Mouse (Mus musculus) layer of hippocampus, adult 8-10 months (tissue): ENCODE results near the gene Lrrc28. TPM values are rescaled to one million over a fixed set of nuclear protein-coding genes. Genes with fewer than 3 reads are reported as not detected.
A peak's percentile ranks its signal among the peaks of the same experiment; 100 is the strongest.

Source experiments
- DNase-seq, 2 experiments: peaks; one replicate each; pipeline ENCODE4 v3.0.0; 2022; ENCODE audit warnings: low spot score in 2 of 2
- total RNA-seq, 4 experiments: library from RNA; stranded (reverse); gene quantifications; 2 replicates each; pipeline ENCODE4 v1.2.4; 2022

Gene Lrrc28
- total RNA-seq, 4 experiments from 2014 or later: 26.5 to 45.6 (median 42.1) TPM

GRCm38 (mm10) chr7:67596322-67596721, 48.7 kb downstream of the Lrrc28 start:
- DNase-seq: no peak

GRCm38 (mm10) chr7:67593902-67594301, 51.2 kb downstream of the Lrrc28 start:
- DNase-seq: no peak

GRCm38 (mm10) chr7:67592670-67593069, 52.4 kb downstream of the Lrrc28 start:
- DNase-seq: no peak

DNA sequence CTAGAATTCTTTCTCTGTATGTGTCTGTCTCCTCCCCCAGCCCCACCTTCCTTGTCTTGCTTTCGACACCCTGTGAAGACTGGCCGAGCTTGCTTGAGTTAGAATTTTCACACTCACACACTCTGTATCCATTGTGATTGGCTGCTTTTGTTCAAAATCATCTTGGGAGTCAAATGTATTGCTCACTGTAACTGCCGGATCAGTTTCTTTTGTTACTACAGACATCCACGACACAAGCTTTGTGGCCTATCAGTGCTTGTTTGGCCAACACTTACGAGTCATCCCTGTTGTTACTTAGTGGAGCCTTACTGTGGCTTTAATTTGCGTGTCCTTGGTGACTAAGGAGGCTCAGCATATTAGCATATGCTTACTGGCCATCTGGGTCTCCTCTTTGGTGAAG, 56.3 kb downstream of the Lrrc28 start:
- no peak for DNase-seq

- DNase-seq: no peak
Observed at GRCm38 (mm10) chr7:67586479-67586878, 58.6 kb downstream of the Lrrc28 start.

DNA sequence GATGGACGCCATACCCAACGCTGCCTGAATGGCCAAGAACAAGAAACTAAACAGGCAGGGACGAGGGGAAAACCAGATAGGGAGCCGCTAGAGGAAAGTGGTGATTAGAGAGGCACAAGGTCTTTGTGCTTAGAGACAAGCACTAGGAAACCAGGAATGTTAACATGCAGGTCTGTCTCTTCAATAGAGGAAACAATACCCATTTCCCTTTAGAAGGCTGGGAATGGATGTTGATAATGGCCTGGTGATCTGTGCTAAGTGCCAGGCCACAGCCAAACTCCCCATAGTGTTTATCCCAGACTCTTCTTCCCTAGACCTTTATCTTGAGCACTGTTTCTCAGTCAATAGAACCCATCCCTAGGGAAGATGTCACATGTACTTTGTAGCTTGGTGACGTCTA, 61.2 kb downstream of the Lrrc28 start:
- DNase-seq: no peak

DNA sequence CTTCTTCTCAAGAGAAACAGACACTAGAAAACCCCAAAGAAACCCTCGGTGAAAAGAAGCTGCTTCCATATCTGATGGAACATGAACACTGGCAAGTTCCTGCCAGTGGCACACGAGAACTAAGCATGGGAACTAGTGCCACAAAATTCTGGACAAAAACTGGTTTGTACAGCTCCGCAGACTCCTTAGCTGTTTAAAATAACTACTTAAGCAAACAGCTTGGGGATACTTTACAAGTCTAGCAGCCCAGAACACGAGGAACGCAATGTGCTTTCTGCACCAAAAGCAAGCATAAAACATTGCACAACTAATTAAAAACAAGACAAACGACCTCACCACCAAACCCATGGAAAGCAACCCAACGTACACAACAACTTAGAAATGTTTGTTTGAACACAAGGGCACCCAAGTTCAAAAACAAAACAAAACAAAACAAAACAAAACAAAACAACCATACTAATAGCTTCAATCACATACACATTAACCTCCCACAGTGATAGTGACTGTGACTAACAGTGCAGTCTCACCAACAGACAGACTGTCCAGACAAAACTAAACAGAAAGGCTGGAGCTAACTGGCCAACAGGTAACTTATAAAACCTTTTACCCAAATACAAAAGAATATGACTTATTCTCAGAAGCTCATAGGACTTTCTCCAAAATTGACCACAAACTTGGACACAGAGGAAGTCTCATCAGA, 66.1 kb downstream of the Lrrc28 start:
- no peak for DNase-seq

DNA sequence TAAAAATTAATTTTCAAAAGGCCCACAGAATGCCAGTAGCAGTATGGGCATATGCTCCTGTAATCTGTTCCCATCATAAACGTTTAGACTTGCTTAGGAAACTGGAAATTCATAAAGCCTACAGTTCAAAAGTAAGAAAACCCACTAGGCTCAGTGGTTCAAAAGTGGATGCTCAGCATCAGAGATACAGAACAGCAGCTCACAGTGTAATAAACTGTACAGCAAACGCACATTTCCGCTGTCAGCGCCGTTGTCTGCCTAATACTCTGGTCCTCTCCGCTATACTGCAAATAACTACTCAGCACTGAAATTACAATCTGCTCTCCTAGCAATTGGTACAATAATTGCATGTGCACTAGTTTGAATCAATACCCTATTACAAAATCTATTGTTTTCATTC, 67.0 kb downstream of the Lrrc28 start:
- DNase-seq: no peak

- no peak for DNase-seq
Observed at GRCm38 (mm10) chr7:67566510-67567237, 78.4 kb downstream of the Lrrc28 start.

GRCm38 (mm10) chr7:67565132-67565531, 79.9 kb downstream of the Lrrc28 start:
- no peak for DNase-seq

- DNase-seq: no peak
Observed at GRCm38 (mm10) chr7:67562176-67562575, 82.9 kb downstream of the Lrrc28 start.

GRCm38 (mm10) chr7:67559486-67559885, 85.6 kb downstream of the Lrrc28 start:
- DNase-seq: no peak

GRCm38 (mm10) chr7:67558230-67558629, 86.8 kb downstream of the Lrrc28 start:
- DNase-seq: no peak

DNA sequence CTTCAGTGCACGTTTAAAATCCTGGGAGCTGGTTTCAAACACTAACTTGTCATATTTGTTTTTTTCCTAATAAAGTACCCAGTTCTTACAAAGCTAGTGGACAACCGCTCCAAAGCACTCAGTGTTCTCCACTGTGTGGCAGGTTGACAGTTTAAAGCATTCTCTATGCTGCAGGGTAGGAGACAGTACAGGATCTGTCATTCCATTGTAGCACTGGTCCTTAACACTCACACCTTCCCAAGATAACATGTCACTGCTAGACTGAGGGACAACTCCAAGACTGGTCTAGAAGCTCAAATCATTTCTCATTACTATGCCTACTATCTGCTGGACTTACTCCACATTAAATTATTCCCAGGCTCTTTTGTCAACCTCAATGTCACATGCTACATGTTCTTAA, 90.2 kb downstream of the Lrrc28 start:
- DNase-seq: no peak

GRCm38 (mm10) chr7:67551242-67551641, 93.8 kb downstream of the Lrrc28 start:
- no peak for DNase-seq

DNA sequence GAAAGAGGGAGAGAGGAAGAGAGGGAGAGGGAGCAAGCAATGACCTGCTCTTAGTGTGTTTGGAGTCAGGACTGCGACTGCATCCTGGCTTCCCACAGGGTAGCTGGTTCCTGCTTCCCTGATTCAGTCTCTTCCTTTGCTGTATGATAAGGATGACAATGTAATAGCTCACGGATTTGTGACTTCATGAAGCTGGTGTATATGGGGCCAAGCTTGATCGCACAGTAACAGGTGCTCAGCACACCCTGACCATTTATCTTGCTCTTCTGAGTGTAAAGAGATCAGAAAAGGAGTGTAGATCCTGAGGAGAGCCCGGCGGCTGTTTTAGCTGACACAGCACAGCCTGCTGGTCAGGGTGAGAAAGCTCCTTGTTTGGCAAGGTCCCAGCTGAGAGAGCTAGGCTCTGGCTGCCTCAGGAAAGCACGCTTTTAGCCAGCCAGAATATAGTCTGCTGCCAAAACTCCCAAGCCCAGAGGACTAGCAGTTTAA, 96.0 kb downstream of the Lrrc28 start:
- DNase-seq: peak; percentile 83 to 84

GRCm38 (mm10) chr7:67548599-67549041, 96.4 kb downstream of the Lrrc28 start:
- no peak for DNase-seq

- DNase-seq: no peak
Observed at GRCm38 (mm10) chr7:67546282-67546681, 98.8 kb downstream of the Lrrc28 start.

- no peak for DNase-seq
Observed at GRCm38 (mm10) chr7:67544586-67544985, 100.5 kb downstream of the Lrrc28 start.

- DNase-seq: no peak
Observed at GRCm38 (mm10) chr7:67543641-67544040, 101.4 kb downstream of the Lrrc28 start.

DNA sequence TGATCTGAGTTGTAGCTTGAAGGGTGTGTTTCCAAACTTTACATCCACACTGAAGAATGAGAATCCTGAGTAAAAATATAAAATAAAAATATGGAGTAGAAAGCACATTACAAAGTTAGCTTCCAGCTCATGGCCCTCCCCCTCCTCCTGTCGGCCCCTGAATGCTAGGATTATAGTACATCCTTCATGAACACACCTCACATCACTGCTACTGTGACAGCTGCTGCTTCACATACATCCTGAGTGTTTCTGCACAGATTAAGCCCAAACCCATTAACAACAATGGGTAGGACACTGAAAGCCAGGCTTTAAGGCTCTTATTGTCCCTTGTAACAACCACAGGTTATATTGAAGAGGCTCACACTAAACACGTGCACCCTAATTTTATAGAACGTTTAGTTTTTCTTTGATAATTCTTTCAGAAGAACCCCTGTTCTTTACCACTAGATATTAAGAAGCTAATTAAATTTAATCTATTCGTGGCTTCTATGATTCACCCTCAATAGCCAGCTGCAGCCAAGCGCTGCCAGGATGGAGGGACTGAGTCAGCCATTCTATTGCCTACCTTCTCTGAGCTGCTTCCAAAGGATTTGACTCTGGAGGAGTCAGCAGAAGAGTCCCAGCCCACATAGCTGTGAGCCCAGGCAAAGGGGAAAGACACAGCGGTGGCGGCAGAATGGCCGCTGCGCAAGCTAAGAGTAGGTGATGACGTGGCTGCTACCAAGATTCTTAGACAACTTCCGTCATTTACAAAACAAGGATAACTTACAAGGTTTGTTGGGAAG, 108.3 kb downstream of the Lrrc28 start:
- DNase-seq: peak in 1 of 2 experiments; percentile 35

- DNase-seq: no peak
Observed at GRCm38 (mm10) chr7:67535941-67536340, 109.1 kb downstream of the Lrrc28 start.
